Mouse (Mus musculus): ENCODE results near the gene Jpt2. TPM values are rescaled to one million over a fixed set of nuclear protein-coding genes. Genes with fewer than 3 reads are reported as not detected.

The Jpt2 gene
- total RNA-seq, 2 experiments from 2014 or later, result 17.2 to 24.5 TPM

DNA sequence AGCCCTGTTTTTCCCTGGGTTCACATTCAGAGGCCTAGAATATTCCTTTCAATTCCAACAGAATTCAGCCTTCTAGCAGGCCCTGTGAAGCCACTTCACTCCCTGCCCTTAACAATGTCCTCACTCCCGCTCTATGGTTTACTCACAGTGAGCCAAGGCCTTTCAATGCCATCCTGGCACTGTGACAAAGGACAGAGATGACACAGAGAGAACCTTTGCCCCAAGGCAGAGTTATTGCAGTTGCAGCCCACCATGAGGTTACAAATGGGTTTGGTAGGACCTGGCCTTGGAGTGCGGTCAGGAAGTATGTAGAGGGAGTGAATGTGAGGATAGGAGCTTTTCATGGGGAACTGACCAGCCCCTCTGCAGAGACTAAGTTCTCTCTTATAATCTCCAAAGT is 52.9 kb downstream of the Jpt2 start:
- no peak for DNase-seq

DNA sequence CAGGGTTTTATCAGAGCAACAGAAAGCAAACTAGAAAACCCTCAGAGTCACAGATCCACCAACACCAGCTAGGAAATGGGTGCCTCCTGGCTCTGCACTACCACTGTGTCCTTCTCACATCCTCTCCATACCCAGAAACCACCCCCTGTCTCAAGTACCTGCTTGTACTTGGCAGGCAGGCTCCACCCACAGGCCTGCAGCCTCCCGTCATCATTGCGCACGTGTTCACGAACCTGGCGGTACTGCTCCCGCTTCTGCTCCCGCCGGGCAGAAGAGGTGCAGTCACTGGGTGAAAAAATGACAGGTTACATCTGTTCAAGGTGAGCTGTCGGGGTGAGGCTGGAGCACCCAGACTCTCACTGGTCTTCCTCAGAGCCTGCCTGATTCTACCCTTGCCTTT is 56.7 kb downstream of the Jpt2 start:
- no peak for DNase-seq

DNA sequence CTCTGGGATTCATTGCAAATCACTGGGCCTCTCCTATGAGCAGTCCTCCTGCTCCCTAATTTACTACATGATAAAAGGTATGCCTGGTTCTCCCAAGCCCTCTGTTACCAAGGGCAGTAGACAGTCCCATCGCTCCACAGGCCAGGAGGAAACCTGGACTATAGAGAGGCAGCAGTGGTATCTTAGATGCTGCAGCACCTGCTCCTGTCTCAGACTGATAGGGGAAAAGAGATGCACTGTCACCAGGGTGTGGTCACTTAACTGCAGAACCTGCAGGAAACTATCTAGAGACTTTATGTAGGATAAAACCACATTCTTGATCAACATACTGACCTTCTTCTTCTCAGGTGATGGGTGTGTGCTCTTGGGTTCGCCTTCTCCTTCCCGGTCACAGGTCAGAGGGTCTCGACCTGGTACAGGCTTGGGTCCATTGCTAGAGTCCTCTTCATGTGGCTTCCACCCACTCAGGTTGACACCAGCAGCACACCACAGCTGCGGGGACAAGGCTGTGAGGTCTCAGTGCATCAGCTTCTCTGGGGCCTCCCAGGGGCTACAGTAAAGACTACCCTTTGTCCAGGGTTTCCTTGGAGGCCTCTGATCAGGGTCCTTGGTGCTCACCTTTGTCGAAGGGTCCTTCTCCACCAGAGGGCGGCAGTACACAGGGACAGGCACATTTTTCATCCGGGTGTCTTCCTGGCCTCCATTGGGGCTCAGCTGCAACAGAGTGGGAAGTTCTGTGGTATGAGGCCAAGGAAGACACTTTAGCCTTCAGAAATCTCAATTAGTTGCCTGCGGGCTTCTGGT is 57.6 kb downstream of the Jpt2 start:
- no peak for DNase-seq

DNA sequence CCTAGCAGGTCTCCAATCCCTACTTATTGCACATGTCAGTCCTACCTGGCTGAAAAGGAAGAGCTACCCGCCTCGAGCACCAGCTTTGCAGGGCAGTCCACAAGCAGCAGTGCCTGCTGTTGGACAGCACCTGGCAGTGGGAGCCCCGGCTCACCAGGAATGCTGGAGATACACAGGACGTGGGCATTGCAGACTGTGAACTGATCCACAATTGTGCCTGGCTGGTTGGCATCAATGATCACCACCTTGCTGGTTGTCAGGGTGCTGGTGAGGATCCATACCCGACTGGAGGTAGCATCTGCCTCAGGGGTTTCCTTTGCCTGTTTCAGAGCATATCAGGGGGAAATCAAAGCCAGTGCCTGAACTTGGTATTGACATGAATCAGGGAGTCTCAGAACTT is 58.4 kb downstream of the Jpt2 start:
- no peak for DNase-seq

DNA sequence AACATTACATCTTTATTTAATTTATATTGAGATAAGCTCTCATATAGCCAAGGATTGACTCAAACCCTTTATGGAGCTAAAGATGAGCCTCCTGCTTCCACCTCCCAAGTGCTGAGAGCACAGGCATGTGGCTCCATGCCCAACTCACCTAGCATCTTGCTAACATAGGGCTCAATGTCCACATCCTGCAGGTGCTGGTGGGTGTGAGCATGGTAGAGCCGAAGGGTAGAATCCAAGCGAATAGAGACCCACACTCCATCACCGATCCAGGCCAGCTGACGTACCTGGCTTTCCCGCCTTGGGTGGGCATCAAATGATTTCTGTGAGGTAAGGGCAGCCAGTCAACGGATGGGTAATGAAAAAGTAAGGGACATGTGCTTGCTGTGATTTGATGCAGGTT is 60.5 kb downstream of the Jpt2 start:
- DNase-seq, result no peak

DNA sequence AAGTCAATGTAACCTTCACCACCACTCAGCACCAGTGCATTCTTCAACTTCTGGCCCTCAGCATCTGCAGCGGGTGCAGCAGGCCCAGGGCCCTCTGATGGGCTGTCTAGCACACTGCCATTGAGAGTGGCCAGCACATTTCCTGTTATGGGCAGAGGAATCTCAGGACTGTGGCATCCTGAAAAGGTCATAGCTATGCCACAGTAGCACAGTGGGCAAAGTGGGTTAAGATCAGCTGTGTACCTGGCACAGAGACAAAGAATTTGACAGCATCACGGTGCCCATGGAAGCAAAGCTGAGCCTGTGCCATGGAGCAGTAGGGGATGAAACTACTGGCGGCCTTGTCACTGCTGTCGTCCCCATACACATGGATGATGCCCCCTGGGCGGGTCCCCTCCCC is 61.3 kb downstream of the Jpt2 start:
- no peak for DNase-seq

DNA sequence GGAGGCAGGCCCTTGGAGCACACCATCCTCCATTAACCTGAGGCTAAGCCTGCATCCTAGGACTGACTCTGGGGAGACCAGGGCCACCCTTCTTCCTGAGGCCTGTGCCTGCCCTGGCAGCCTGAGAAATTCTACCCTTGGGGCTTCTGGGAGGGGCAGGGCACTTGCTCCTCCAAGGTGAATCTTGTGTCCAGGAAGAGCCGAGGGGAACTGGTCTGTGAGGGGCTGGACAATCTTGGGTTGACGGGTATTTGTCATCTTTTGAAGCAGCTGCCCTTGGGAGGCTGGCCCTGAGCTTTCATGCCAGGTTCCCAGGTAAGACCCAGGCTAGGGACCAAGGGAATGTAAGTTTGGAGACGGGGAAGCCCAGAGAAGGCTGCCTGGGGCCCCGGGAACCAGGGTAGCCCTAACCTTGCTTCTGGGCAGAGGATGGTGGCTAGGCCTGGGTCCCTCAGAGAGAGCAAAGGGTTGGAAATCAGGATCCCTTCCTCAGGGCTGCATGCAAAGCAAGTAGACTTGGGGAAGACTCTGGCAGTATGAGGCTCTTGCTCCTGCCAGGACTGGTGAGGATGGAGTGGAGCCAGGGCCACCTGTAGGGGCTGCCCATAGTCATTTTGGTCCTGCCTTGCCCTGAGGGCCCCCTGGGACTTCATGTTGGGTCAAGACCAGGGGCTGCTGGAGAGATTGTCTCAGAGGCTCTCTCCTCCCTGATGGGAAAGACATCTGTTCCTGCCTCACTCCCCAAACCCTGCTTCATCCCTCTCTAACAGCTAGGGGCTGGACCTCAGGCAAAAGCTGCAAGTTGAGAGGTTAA is 62.2 kb downstream of the Jpt2 start:
- DNase-seq, result no peak

DNA sequence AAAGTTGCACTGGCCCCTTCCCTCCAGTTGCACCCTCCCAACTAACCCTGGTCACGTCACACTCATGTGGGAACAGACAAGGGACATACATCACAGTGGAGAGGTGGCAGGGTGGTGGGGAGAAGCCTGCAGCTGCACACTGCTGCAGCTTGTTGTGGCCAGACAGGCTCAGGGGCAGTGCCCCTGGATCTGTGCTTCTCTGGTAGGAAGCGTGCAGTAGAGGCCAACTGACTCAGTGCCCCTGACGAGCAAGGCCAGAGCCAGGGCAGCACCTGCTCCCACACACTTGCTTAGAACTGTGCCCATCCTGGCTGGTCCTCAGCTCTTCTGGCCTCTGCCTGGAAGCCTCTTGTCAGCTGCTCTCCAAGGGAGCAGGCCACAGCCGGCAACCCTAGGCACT is 62.9 kb downstream of the Jpt2 start:
- no peak for DNase-seq

DNA sequence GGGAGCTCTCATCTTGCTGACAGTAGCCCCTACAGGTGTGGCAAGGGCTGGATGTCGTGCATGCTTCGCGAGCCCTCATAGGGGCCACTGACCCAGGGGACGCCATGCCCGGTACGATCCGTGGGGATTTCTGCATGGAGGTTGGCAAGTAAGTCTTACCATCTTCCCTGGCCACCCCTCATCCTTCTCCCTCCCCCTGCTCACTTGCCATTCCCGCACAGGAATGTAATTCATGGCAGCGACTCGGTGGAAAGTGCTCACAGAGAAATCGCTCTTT is 63.6 kb downstream of the Jpt2 start:
- no peak for DNase-seq

DNA sequence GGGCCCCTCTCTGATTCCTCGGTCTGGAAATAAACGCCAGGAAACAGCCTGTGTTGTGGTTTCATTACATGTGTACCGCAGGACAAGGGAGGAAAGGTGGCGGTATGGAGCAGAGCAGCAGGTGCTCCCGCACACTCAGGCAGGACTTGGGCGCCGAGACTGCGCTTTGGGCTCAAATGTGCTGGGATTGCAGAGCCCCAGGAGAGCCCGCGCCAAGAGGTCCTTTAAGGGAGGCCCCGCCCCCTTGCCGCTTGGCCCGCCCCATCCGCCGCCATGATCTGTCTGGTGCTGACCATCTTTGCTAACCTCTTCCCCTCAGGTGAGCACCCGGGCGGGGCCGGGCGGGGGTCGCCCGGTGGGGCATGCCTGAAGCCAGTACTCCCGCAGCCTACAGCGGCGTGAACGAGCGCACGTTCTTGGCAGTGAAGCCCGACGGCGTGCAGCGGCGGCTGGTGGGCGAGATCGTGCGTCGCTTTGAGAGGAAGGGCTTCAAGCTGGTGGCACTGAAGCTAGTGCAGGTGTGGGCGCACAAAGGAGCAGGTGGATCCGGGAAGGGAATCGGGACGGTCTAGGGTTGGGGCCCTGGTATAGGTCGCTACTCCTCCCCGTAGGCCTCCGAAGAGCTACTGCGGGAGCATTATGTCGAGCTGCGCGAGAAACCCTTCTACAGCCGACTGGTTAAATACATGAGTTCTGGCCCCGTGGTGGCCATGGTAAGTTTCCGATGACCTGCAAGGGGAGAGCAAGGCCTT is 64.1 kb downstream of the Jpt2 start, which contains the start of gene Nme3:
Nme3 (plus strand) TSS at position 260 of the 752 bp plus-strand sequence.
- DNase-seq, result peak; percentile 77

DNA sequence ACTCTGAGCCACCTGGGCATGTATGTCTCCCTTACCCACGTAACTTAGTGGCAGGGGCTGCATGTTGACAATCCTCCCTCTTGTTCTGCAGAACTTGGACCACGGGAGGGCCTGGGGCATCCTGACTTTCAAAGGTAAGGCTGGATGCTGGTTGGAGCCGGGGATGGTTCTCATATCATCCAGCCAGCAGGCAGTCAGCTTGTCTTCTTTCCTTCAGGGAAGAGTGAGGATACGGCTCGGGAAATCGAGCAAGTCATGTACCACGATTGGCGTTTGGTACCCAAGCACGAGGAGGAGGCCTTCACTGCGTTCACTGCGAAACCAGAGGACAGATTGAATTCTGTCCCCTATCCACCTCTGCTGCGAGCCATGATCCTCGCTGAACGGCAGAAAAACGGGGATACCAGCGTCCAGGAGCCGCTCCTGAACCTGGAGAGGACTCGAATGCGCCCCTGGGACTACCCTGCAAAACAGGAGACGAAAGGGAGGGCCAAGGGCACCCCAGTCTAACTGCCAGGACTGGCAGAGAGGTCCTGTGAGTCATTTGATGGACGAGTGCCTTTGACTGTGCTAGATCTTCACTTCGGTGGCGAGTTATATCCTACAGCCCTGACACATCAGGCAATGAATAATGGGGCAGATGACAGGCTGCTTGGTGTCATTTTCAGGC is 64.8 kb downstream of the Jpt2 start:
- no peak for DNase-seq

DNA sequence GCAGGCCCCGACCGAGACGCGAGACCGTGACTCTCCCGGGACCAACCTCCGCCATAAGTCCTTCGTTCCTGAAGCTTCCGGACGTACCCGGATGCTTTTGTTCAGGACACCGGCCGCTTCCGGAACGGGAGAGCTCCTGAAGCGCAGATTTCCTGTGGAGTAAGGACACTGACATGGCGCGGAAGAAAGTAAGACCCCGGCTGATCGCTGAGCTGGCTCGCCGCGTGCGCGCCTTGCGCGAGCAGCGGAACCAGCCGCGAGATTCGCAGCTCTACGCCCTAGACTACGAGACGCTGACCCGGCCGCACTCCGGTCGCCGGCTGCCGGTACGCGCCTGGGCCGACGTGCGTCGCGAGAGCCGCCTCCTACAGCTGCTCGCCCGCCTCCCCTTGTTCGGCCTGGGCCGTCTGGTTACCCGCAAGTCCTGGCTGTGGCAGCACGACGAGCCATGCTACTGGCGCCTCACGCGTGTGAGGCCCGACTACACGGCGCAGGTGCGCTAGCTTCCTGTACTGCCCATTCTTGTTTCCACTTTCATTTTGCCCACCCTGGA is 65.4 kb downstream of the Jpt2 start, which contains the start of the genes Eme2 and Mrps34:
Eme2 (minus strand) TSS at position 93 of the 553 bp plus-strand sequence.
Mrps34 (plus strand) TSS at position 122 of the 553 bp plus-strand sequence.
- DNase-seq, result peak; percentile 73

DNA sequence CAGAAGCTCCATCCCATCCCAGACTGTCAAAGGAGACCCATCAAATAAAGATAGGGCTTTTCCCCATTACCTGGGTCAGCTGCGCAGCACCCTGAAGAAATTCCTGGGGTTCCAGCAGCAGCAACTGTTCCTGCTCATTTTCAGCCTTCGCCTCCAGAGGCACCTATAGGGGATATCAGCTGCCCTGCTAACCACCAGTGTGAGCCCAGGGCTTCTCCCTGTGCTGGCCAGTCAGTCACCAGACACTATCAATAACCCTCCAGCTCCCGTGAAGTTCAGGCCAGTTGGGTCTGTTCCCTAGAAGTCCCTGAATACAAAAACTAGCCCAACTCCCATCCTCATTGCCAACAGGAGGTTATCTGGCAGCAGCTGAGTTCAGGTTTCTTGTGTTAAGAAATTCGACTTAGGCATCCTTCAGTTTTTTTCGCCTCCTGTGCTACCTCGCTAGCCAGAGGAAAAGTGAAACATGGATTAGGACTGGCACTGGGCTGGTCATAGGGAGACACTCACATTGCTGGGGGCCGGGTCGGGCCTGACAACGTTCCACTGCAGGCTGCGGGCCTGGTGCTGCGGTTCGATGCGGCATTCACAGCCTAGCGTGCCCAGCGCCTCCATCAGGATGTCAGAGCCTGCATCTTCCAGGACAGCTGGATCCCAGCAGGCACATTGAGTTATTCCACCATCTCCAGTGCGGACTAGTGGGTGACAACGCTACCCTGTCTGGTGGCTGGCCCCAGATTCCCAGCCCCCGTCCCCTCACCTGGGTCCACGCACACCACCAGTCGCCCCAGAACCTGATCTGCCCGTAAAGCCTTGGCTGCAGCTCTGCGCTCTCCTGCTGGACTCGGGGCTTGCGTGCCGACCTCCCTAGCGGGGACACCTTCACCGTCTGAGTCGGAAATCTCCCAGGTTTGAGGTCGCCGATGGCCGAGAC is 66.2 kb downstream of the Jpt2 start:
- DNase-seq, result no peak

DNA sequence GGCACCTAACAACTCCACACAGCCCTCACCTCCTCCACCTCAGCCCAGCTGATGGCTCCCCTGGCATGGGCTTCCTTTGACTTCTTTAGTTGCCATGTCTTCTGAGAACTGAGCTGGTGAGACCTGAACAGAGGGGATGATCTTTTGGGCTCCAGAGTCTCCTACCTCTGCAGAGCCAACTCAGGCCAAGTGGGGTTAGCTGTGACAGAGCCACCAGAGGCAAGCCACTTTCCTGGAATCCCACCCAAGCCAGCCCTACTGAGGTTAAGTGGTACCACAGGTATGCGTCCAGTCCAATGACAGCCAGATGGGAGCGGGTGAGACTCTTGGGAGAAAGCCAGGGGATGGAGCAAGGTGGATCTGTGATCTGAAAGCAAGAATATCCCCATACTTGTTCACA is 67.2 kb downstream of the Jpt2 start:
- no peak for DNase-seq

DNA sequence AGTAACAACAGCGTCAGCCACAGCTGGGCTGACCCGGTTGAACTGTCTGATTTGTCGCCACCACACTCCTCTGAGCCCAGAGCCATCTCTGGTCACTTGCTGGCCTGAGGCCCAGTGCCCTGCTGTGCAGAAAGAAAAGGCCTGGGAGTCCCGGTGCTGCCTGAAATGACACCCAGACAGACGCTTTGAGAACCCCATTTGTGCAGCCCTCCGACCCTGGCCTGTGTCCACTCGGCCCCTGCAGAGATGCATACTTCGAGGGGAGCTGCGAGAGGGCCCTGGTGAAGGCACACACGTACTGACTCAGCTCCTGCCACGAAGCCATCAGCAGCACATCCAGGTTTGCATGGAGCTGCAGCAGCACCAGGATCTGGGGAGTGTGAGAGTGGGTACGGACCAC is 67.7 kb downstream of the Jpt2 start:
- DNase-seq, result no peak

DNA sequence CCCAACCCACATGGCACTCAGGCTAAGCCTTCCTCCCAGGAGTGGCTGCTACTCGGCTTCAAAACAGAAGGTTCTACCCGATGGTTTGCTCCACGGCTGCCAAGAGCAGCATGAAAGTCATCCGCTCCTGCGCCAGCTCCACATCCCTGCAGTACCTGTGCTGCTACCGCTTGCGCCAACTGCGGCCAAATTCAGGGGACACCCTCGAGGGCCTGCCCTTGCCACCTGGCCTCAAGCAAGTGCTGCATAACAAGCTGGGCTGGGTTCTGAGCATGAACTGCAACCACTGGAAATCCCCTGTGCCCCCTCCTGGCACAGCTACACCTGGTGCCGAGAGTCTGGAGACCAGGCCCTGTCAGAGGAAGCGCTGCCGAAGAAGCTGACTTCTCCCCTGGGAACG is 69.2 kb downstream of the Jpt2 start:
- no peak for DNase-seq

DNA sequence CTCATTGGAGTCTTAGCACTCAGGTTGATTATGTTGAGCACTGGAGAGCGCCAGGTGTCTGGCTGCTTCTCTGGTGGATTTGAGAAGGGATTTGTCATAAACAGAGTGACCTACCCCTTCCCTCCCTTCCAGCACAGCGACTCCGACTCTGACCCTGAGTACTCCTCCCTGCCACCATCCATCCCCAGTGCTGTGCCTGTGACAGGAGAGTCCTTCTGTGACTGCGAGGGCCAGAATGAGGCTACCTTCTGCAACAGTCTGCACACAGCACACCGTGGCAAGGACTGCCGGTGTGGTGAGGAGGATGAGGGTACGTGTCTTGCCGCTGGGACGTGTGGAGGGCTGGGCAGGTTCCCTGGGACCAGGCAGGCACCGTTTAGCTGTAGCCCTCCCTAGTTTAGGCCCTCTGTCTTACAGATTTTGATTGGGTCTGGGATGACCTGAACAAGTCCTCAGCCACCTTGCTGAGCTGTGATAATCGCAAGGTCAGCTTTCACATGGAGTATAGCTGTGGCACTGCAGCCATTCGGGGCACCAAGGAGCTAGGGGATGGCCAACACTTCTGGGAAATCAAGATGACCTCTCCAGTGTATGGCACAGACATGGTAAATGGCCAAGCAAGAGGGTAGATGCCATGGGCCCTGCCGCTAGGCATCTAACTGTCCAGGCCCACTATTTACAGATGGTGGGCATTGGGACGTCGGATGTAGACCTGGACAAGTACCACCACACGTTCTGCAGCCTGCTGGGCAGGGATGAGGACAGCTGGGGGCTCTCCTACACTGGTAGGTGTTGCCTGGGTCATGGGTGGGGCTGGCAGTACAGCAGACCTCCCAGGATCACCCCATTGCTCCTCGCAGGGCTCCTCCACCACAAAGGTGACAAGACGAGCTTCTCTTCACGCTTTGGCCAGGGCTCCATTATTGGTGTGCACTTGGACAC is 70.1 kb downstream of the Jpt2 start:
- no peak for DNase-seq

DNA sequence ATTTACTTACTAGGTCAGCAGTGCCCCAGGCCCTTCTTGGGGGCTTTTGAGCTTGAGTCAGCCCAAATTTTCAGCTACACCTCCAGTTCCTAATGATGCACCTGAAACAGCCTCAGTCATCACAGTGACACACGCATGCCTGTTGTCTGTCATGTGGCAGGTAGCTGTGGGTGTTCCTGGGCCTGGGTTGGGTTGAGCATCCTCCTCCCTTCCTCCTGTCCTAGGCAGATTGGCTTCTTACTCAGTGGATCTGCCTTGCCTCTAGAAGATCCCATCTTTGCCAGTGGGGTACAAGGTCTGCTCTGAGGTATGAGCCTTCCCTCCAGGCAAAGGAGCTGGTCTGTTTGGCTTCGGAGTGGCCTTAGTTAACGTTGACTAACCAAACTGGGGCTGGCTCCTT is 71.6 kb downstream of the Jpt2 start:
- DNase-seq, result no peak
